Mouse (Mus musculus): ENCODE data around the gene Gng13. TPM values are rescaled to one million over a fixed set of nuclear protein-coding genes. Genes with fewer than 3 reads are reported as not detected.
A peak's percentile ranks its signal among the peaks of the same experiment; 100 is the strongest.

The Gng13 gene
- total RNA-seq (2021) (under 1 TPM in 1 of 2 experiments, not detected in 1; 0.81 TPM), polyA plus RNA-seq (2012; rRNA removed) (0.27 and 0.35 TPM in 2 replicates)
- long read RNA-seq: 0 reads

- no peaks in the 10 kb centered on the region for H3K79me2 ChIP-seq (replicated peaks; ENCODE audit: control insufficient read depth, insufficient read depth, low read length)
- no peaks in the 10 kb centered on the region for H3K4me1 ChIP-seq (ENCODE audit: control insufficient read depth, insufficient read depth, low read length)
- no peak within 1 kb of the TSS for H3K4me3 ChIP-seq
- 2% methylated on average over 45 of the region's 45 CpGs for WGBS
- H3K36me3 ChIP-seq (ENCODE audit: control insufficient read depth, insufficient read depth, low read length): no peaks in the 10 kb centered on the region
- no peak within 1 kb of the TSS for H3K27ac ChIP-seq
- no peak for TF ChIP-seq EP300 (IDR thresholded peaks at IDR 0.05; ENCODE audit: insufficient read depth, low read depth, low read length)
- no peak for TF ChIP-seq CTCF (IDR thresholded peaks at IDR 0.05)
- no peak for TF ChIP-seq POLR2A (IDR thresholded peaks at IDR 0.05; ENCODE audit: insufficient read depth, low read depth, low read length)
- intact Hi-C loops (cut with DNase I): no loop called here
- H3K9ac ChIP-seq (ENCODE audit: low read depth, low read length): no peak within 1 kb of the TSS
- peak in 1 of 2 experiments; percentile 15 for DNase-seq
- H3K27me3 ChIP-seq (ENCODE audit: control insufficient read depth, insufficient read depth, low read length): peaks cover 2% of the 10 kb centered on the region; the same call in 1 of the 2 replicates
Observed at GRCm38 (mm10) chr17:25716711-25717637, at the start of gene Gng13. Gene Gng13 (plus strand): TSS chr17:25717171.

DNA sequence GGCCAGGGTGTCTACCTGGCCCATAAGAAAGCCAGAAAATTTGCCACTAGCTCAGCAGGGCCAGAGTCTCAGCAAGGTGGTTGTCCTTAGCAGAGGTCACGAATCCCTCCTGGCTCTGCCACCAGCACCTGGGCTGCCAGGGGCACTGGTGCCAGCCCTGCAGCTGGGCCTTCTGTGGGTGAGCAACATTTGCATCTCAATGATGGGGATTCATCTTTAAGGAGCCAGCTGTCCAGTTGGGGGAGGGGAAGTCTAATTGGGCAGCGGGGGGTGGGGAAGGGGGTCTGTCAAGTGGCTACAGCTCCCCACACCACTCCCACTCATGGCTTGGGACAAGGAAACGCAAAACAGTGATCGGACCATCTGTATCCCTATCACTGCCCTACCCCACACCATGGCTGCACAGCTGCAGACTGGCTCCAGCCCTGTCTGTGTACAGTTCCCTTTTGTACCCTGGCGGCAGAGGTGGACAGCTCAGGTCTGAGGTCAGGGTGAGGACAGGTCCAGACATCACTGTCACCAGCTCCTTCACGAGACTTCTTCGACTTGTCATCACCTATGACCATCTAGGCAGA lies 48.4 kb upstream of the Gng13 start:
- TF ChIP-seq CTCF (IDR thresholded peaks at IDR 0.05) (no peak), POLR2A (IDR thresholded peaks at IDR 0.05; ENCODE audit: insufficient read depth, low read depth, low read length) (no peak), EP300 (IDR thresholded peaks at IDR 0.05; ENCODE audit: insufficient read depth, low read depth, low read length) (no peak)
- 53% methylated on average over 7 of the region's 7 CpGs for WGBS
- no peak for DNase-seq
- intact Hi-C loops (cut with DNase I): no loop called here
- Histone ChIP-seq H3K4me3 (no peak overlapping the region), H3K27ac (no peak overlapping the region), H3K27me3 (ENCODE audit: control insufficient read depth, insufficient read depth, low read length) (no peaks in the 10 kb centered on the region), H3K79me2 (replicated peaks; ENCODE audit: control insufficient read depth, insufficient read depth, low read length) (no peaks in the 10 kb centered on the region), H3K4me1 (ENCODE audit: control insufficient read depth, insufficient read depth, low read length) (no peaks in the 10 kb centered on the region), H3K9ac (ENCODE audit: low read depth, low read length) (no peak overlapping the region), H3K36me3 (ENCODE audit: control insufficient read depth, insufficient read depth, low read length) (no peaks in the 10 kb centered on the region)

DNA sequence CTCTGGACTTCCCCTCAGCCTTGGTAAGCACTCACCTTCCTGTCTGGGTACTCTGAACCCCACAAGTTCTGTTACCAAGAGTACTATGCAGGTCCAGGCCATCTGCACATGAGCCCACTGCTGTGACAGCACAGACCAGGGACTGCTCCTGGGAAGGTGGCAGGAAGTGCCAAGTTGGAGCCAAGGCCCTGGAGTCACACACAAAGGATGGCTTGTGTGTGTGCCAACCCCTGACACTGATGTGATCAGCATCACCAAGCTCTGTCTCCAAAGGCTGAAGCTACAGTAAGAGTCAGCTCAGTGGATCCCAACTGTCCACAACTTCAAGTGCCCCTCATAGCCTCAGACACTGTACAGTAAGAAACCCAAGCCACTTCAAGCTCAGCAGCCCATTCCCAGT lies 44.0 kb upstream of the Gng13 start:
- no peaks in the 10 kb centered on the region for H3K36me3 ChIP-seq (ENCODE audit: control insufficient read depth, insufficient read depth, low read length)
- H3K79me2 ChIP-seq (replicated peaks; ENCODE audit: control insufficient read depth, insufficient read depth, low read length): no peaks in the 10 kb centered on the region
- no peak overlapping the region for H3K27ac ChIP-seq
- no peaks in the 10 kb centered on the region for H3K27me3 ChIP-seq (ENCODE audit: control insufficient read depth, insufficient read depth, low read length)
- TF ChIP-seq CTCF (IDR thresholded peaks at IDR 0.05) (no peak), EP300 (IDR thresholded peaks at IDR 0.05; ENCODE audit: insufficient read depth, low read depth, low read length) (no peak), POLR2A (IDR thresholded peaks at IDR 0.05; ENCODE audit: insufficient read depth, low read depth, low read length) (no peak)
- intact Hi-C loops (cut with DNase I): no loop called here
- no peak overlapping the region for H3K4me3 ChIP-seq
- no peak for DNase-seq
- H3K4me1 ChIP-seq (ENCODE audit: control insufficient read depth, insufficient read depth, low read length): no peaks in the 10 kb centered on the region
- no peak overlapping the region for H3K9ac ChIP-seq (ENCODE audit: low read depth, low read length)

DNA sequence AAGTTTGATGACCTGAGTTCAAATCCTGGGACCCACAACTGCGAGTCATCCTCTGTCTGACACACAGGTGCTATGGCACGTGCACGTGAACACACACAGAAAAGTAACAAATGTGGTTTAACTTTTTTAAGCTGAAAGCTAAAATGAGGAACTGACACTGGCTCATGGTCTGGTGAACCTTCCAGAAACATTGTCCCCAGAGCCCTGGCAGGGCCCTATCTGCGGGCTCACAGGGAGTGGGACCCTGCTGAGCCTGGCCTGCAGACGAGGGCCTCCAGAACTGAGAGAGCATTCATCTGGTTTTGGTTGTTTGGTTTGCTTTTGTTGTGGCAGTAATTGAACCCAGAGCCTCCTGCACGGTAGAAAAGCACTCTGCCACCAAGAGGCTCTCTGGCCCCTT lies 39.0 kb upstream of the Gng13 start:
- no peak overlapping the region for H3K4me3 ChIP-seq
- intact Hi-C loops (cut with DNase I): no loop called here
- no peaks in the 10 kb centered on the region for H3K79me2 ChIP-seq (replicated peaks; ENCODE audit: control insufficient read depth, insufficient read depth, low read length)
- no peak for DNase-seq
- H3K27ac ChIP-seq: no peak overlapping the region
- H3K27me3 ChIP-seq (ENCODE audit: control insufficient read depth, insufficient read depth, low read length): 0 out of 2 replicates have a peak, but pooled peaks cover 1% of the 10 kb centered on the region
- whole genome bisulfite sequencing: 63% methylated on average over 6 of the region's 6 CpGs
- H3K9ac ChIP-seq (ENCODE audit: low read depth, low read length): no peak overlapping the region
- no peak for TF ChIP-seq EP300 (IDR thresholded peaks at IDR 0.05; ENCODE audit: insufficient read depth, low read depth, low read length)
- TF ChIP-seq CTCF (IDR thresholded peaks at IDR 0.05): no peak
- no peak for TF ChIP-seq POLR2A (IDR thresholded peaks at IDR 0.05; ENCODE audit: insufficient read depth, low read depth, low read length)
- no peaks in the 10 kb centered on the region for H3K4me1 ChIP-seq (ENCODE audit: control insufficient read depth, insufficient read depth, low read length)
- no peaks in the 10 kb centered on the region for H3K36me3 ChIP-seq (ENCODE audit: control insufficient read depth, insufficient read depth, low read length)

DNA sequence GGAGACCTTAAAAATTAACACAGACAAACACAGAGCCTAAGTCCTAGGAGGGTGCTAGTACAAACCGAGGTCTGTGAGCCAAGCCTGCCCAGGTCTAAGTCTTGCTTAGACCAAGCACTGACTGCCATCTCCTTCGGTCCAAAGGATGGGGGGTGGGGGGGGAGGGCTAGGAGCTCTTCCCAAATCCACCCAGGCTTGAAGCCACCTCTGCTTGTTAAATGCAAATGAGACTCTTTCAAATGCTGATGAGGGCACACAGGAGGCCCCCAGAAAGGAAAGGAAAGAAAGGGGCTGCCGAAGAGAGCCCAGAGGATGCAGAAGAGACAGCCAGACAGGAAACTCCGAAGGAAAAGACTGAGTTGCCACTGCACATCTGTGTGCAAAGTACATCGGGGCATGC lies 37.2 kb upstream of the Gng13 start:
- DNase-seq: no peak
- 18% methylated on average over 5 of the region's 5 CpGs for WGBS
- no peak overlapping the region for H3K27ac ChIP-seq

DNA sequence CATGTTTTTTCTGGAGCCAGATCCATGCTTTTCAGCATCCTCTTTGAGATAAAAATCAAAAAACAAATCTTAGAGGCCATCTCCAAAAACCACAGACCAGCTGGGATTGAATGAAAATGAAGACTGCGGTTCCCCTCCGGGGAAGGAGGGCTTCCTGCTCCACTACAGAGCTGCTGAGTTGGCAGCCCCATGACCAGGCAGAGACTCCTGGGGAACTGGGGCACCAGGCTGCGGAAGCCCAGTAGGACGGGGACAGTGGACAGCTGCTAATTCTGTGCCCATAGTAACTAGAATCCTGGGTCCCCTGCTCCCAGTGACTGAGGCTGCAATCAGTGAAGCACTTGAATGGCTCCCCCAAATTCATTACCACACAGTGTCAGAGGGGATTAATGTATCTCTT lies 35.3 kb upstream of the Gng13 start:
- TF ChIP-seq CTCF (IDR thresholded peaks at IDR 0.05): no peak
- no peak overlapping the region for H3K9ac ChIP-seq (ENCODE audit: low read depth, low read length)
- WGBS: 68% methylated on average over 4 of the region's 4 CpGs
- no peaks in the 10 kb centered on the region for H3K36me3 ChIP-seq (ENCODE audit: control insufficient read depth, insufficient read depth, low read length)
- H3K4me1 ChIP-seq (ENCODE audit: control insufficient read depth, insufficient read depth, low read length): no peaks in the 10 kb centered on the region
- 0 out of 2 replicates have a peak, but pooled peaks cover 1% of the 10 kb centered on the region for H3K27me3 ChIP-seq (ENCODE audit: control insufficient read depth, insufficient read depth, low read length)
- intact Hi-C loops (cut with DNase I): no loop called here
- H3K79me2 ChIP-seq (replicated peaks; ENCODE audit: control insufficient read depth, insufficient read depth, low read length): no peaks in the 10 kb centered on the region
- DNase-seq: peak in 1 of 2 experiments; percentile 27
- no peak overlapping the region for H3K4me3 ChIP-seq
- H3K27ac ChIP-seq: no peak overlapping the region

More for the DNA sequence above, 37.2 kb upstream of the Gng13 start:
- no peak overlapping the region for H3K9ac ChIP-seq (ENCODE audit: low read depth, low read length)
- H3K27me3 ChIP-seq (ENCODE audit: control insufficient read depth, insufficient read depth, low read length): 0 out of 2 replicates have a peak, but pooled peaks cover 1% of the 10 kb centered on the region
- TF ChIP-seq CTCF (IDR thresholded peaks at IDR 0.05): no peak
- no peaks in the 10 kb centered on the region for H3K79me2 ChIP-seq (replicated peaks; ENCODE audit: control insufficient read depth, insufficient read depth, low read length)
- no peak overlapping the region for H3K4me3 ChIP-seq
- H3K4me1 ChIP-seq (ENCODE audit: control insufficient read depth, insufficient read depth, low read length): no peaks in the 10 kb centered on the region
- H3K36me3 ChIP-seq (ENCODE audit: control insufficient read depth, insufficient read depth, low read length): no peaks in the 10 kb centered on the region
- intact Hi-C loops (cut with DNase I): no loop called here
